Mouse (Mus musculus): ENCODE measurements around the gene 1700025C18Rik.

GRCm38 (mm10) chr2:165061638-165062433 is 28.7 kb downstream of the 1700025C18Rik start:
- no peak for TF ChIP-seq CTCF (IDR thresholded peaks at IDR 0.05)
- no peak; the same call in 1 of the 2 replicates for TF ChIP-seq EP300 (IDR thresholded peaks at IDR 0.05)
